Mouse (Mus musculus): ENCODE results near the gene Tspyl4. TPM values are rescaled to one million over a fixed set of nuclear protein-coding genes. Genes with fewer than 3 reads are reported as not detected.
A peak's percentile ranks its signal among the peaks of the same experiment; 100 is the strongest.

Gene Tspyl4
- polyA plus RNA-seq, 1 experiment from 2014 or later = 10.7 TPM

DNA sequence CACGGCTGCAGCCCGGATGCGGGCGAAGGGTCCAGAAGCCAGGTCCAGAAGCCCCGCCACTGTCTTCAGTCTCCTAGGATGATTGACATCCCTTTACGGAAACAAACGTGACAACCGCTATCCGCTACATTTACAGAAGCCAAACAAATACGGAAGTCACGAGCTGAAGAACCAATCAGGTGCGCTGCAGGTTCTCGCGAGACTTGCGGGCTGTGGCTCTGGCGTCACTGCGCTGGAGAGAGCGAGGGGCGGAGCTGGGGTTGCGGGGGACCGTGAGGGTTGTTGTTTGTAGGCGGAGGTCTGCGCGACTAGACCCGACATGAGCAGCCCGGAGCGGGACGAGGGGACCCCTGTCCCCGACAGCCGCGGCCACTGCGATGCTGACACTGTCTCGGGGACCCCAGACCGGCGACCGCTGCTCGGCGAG is 15.3 kb upstream of the Tspyl4 start, which contains the start of gene Tspyl1:
Gene Tspyl1, plus strand, starts transcription at position 229 of the 427 bp plus-strand sequence.
- 0% methylated on average over 38 of the region's 38 CpGs for WGBS
- Histone ChIP-seq H3K36me3 (ENCODE audit: insufficient read depth, low read length) (peaks cover under 1% of the 10 kb centered on the region; the same call in 1 of the 2 replicates), H3K27ac (ENCODE audit: low read length) (peak within 1 kb of the TSS; percentile 76), H3K9ac (replicated peaks; ENCODE audit: low read length) (peak within 1 kb of the TSS; percentile 97), H3K4me3 (ENCODE audit: low read length) (peak within 1 kb of the TSS; percentile 98), H3K4me2 (replicated peaks; ENCODE audit: low read depth, low read length) (peak within 1 kb of the TSS; percentile 90), H3K9me3 (ENCODE audit: low read length) (no peaks in the 10 kb centered on the region), H3K27me3 (ENCODE audit: insufficient read depth, low read length) (no peaks in the 10 kb centered on the region), H3K4me1 (ENCODE audit: insufficient read depth, low read length) (peaks cover 18% of the 10 kb centered on the region)
- peak; percentile 99 for ATAC-seq (ENCODE audit: low FRiP score, low TSS enrichment)

DNA sequence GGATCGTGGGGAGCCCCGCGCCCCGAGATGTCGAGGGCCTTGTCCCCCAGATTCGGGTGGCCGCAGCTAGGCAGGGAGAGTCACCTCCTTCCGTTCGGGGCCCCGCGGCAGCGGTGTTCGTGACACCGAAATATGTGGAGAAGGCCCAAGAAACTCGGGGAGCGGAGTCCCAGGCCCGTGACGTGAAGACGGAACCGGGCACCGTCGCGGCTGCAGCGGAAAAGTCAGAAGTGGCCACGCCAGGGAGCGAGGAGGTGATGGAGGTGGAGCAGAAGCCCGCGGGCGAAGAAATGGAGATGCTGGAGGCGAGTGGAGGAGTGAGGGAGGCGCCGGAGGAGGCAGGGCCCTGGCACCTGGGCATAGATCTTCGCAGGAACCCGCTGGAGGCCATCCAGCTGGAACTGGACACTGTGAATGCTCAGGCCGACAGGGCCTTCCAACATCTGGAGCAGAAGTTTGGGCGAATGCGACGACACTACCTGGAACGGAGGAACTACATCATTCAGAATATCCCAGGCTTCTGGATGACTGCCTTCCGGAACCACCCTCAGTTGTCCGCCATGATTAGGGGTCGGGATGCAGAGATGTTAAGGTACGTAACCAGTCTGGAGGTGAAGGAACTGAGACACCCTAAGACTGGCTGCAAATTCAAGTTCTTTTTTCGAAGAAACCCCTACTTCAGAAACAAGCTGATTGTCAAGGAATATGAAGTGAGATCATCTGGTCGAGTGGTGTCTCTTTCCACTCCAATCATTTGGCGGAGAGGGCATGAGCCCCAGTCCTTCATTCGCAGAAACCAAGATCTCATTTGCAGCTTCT is 14.6 kb upstream of the Tspyl4 start:
- Histone ChIP-seq H3K4me2 (replicated peaks; ENCODE audit: low read depth, low read length) (peak overlapping the region; percentile 90), H3K9me3 (ENCODE audit: low read length) (no peaks in the 10 kb centered on the region), H3K4me3 (ENCODE audit: low read length) (peak overlapping the region; percentile 98), H3K36me3 (ENCODE audit: insufficient read depth, low read length) (peaks cover 5% of the 10 kb centered on the region; the same call in 1 of the 2 replicates), H3K9ac (replicated peaks; ENCODE audit: low read length) (peak overlapping the region; percentile 97), H3K27me3 (ENCODE audit: insufficient read depth, low read length) (no peaks in the 10 kb centered on the region), H3K27ac (ENCODE audit: low read length) (peak overlapping the region; percentile 76), H3K4me1 (ENCODE audit: insufficient read depth, low read length) (peaks cover 18% of the 10 kb centered on the region)
- peak; percentile 57 for ATAC-seq (ENCODE audit: low FRiP score, low TSS enrichment)
- 3% methylated on average over 46 of the region's 47 CpGs for WGBS

DNA sequence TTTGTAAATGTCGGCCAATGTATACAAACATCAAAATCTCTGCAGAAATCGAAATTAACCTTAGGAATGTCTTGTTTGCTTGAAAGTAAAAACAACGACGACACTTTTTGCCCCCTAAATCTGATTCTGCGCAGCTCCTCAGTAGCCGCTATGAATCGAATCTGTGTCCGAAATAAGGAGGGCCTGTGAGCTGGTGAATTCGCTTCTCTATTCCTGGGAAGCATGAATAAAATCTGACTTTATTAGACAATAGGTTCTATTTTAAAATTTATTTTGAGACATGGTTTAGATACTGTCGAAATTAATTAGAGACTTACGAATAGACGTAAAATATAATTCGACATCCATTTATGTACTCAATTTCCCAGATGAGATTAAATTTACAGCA is 337 bp upstream of the Tspyl4 start:
- Histone ChIP-seq H3K4me3 (ENCODE audit: low read length) (peak overlapping the region; percentile 77), H3K27me3 (ENCODE audit: insufficient read depth, low read length) (no peaks in the 10 kb centered on the region), H3K9ac (replicated peaks; ENCODE audit: low read length) (peak overlapping the region; percentile 59), H3K36me3 (ENCODE audit: insufficient read depth, low read length) (no peaks in the 10 kb centered on the region), H3K4me1 (ENCODE audit: insufficient read depth, low read length) (peaks cover 24% of the 10 kb centered on the region), H3K4me2 (replicated peaks; ENCODE audit: low read depth, low read length) (peak overlapping the region; percentile 94), H3K27ac (ENCODE audit: low read length) (no peak overlapping the region), H3K9me3 (ENCODE audit: low read length) (no peaks in the 10 kb centered on the region)
- 6% methylated on average over 13 of the region's 13 CpGs for WGBS
- no peak for ATAC-seq (ENCODE audit: low FRiP score, low TSS enrichment)

DNA sequence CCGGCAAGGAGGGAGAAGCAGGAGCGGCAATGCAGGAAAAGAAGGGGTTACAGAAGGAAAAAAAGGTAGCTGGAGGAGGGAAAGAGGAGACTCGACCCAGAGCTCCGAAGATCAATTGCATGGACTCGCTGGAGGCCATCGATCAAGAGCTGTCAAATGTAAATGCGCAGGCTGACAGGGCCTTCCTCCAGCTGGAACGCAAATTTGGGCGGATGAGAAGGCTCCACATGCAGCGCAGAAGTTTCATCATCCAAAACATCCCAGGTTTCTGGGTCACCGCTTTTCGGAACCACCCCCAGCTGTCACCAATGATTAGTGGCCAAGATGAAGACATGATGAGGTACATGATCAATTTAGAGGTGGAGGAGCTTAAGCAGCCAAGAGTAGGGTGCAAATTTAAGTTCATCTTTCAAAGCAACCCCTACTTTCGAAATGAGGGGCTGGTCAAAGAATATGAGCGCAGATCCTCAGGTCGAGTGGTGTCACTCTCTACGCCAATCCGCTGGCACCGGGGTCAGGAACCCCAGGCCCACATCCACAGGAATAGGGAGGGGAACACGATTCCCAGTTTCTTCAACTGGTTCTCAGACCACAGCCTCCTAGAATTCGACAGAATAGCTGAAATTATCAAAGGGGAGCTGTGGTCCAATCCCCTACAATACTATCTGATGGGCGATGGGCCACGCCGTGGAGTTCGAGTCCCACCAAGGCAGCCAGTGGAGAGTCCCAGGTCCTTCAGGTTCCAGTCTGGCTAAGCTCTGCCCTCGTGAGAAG is 925 bp downstream of the Tspyl4 start:
- H3K36me3 ChIP-seq (ENCODE audit: insufficient read depth, low read length) = no peaks in the 10 kb centered on the region
- no peak overlapping the region for H3K27ac ChIP-seq (ENCODE audit: low read length)
- peak overlapping the region; percentile 72 for H3K9ac ChIP-seq (replicated peaks; ENCODE audit: low read length)
- WGBS = 42% methylated on average over 25 of the region's 25 CpGs
- ATAC-seq (ENCODE audit: low FRiP score, low TSS enrichment) = peak; percentile 24; the same call in 1 of the 2 replicates
- peaks cover 24% of the 10 kb centered on the region for H3K4me1 ChIP-seq (ENCODE audit: insufficient read depth, low read length)
- H3K27me3 ChIP-seq (ENCODE audit: insufficient read depth, low read length) = no peaks in the 10 kb centered on the region
- peak overlapping the region; percentile 94 for H3K4me2 ChIP-seq (replicated peaks; ENCODE audit: low read depth, low read length)
- H3K9me3 ChIP-seq (ENCODE audit: low read length) = no peaks in the 10 kb centered on the region
- H3K4me3 ChIP-seq (ENCODE audit: low read length) = peak overlapping the region; percentile 77

DNA sequence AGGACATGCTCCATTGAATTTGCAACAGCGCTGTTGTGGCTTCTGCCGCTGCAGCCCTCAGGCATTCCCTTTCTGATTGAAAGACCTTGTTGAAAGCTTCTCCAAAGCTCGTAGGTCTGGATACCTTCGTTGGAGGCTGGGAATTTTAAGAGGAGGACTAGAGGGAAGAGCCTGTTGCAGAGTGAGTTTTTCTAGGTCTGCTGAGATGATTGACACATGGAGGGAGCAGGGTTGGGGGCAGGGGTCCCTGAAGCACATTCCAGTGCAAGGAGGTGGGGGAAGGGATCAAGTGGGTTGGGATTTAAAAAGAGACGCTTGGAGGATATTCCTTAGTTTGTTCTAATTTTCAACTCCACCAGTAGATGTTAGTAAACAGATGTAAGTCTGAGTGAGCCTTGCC is 3.1 kb downstream of the Tspyl4 start:
- H3K4me1 ChIP-seq (ENCODE audit: insufficient read depth, low read length) = peaks cover 24% of the 10 kb centered on the region
- H3K9me3 ChIP-seq (ENCODE audit: low read length) = no peaks in the 10 kb centered on the region
- no peak for ATAC-seq (ENCODE audit: low FRiP score, low TSS enrichment)
- no peaks in the 10 kb centered on the region for H3K36me3 ChIP-seq (ENCODE audit: insufficient read depth, low read length)
- no peaks in the 10 kb centered on the region for H3K27me3 ChIP-seq (ENCODE audit: insufficient read depth, low read length)
- 44% methylated on average over 5 of the region's 5 CpGs for WGBS
- peak overlapping the region; percentile 31 for H3K4me2 ChIP-seq (replicated peaks; ENCODE audit: low read depth, low read length)
- no peak overlapping the region for H3K27ac ChIP-seq (ENCODE audit: low read length)
- no peak overlapping the region for H3K9ac ChIP-seq (replicated peaks; ENCODE audit: low read length)
- no peak overlapping the region for H3K4me3 ChIP-seq (ENCODE audit: low read length)

DNA sequence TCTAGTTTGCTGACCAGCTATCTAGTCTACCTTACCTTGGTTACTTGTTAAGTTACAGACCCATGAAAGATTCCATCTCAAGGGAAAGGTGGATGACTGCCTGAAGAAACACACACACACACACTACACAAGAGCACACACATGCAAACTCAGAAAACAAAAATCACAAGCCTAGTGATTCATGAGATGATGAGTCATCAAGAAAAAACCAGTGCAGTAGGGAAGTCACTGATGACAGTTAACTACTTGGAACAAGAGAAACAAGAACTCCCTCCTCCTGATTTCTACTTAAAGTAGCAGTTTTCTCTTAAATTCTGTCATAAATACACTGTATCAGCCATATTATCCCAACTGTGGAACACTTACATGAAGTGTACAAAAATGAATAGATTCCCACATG is 9.8 kb downstream of the Tspyl4 start:
- H3K4me1 ChIP-seq (ENCODE audit: insufficient read depth, low read length) = no peaks in the 10 kb centered on the region

DNA sequence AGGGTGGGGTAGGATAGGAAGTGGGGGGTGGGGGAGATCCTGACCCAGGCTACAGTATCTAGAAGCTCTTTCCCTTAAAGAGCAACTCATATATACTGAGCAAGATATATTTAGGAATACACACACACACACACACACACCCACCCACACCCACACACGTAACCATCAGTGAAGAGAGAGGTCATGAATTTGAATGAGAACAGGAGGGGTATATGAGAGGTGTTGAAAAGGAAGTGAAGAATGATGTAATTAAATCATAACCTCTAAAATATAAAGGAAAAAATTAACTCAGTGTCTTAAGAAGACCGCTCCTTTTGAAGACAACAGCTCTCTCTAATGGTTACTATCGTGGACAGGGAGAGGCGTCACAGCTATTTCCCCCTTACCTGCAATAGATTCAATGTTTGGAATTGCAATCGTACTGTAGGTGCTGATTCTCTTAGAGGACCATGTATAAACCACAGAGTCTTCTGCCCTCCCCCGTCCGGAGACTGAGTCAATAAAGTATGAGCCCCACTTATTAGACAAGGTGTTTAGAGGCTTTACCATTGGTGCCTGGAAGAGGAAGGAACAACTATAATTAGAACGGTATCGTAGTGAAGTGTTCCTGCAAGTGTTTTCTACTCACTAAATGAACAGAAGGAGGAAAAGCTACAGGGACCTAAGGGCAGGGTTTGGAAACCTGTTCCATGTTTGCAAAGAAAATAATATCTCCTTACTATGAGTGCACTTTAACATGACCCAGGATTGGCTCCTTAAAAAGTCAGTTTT is 12.9 kb downstream of the Tspyl4 start:
- H3K36me3 ChIP-seq (ENCODE audit: insufficient read depth, low read length) = no peaks in the 10 kb centered on the region
- H3K9ac ChIP-seq (replicated peaks; ENCODE audit: low read length) = no peak overlapping the region
- no peak for ATAC-seq (ENCODE audit: low FRiP score, low TSS enrichment)
- H3K27me3 ChIP-seq (ENCODE audit: insufficient read depth, low read length) = no peaks in the 10 kb centered on the region
- WGBS = 90% methylated on average over 9 of the region's 9 CpGs
- no peak overlapping the region for H3K27ac ChIP-seq (ENCODE audit: low read length)
- no peaks in the 10 kb centered on the region for H3K9me3 ChIP-seq (ENCODE audit: low read length)
- no peak overlapping the region for H3K4me3 ChIP-seq (ENCODE audit: low read length)
- H3K4me2 ChIP-seq (replicated peaks; ENCODE audit: low read depth, low read length) = no peak overlapping the region
- no peaks in the 10 kb centered on the region for H3K4me1 ChIP-seq (ENCODE audit: insufficient read depth, low read length)

More for the DNA sequence above, 9.8 kb downstream of the Tspyl4 start:
- Histone ChIP-seq H3K36me3 (ENCODE audit: insufficient read depth, low read length) (no peaks in the 10 kb centered on the region), H3K27ac (ENCODE audit: low read length) (no peak overlapping the region), H3K27me3 (ENCODE audit: insufficient read depth, low read length) (no peaks in the 10 kb centered on the region), H3K9me3 (ENCODE audit: low read length) (no peaks in the 10 kb centered on the region), H3K4me3 (ENCODE audit: low read length) (no peak overlapping the region), H3K9ac (replicated peaks; ENCODE audit: low read length) (no peak overlapping the region), H3K4me2 (replicated peaks; ENCODE audit: low read depth, low read length) (no peak overlapping the region)
- no peak for ATAC-seq (ENCODE audit: low FRiP score, low TSS enrichment)

DNA sequence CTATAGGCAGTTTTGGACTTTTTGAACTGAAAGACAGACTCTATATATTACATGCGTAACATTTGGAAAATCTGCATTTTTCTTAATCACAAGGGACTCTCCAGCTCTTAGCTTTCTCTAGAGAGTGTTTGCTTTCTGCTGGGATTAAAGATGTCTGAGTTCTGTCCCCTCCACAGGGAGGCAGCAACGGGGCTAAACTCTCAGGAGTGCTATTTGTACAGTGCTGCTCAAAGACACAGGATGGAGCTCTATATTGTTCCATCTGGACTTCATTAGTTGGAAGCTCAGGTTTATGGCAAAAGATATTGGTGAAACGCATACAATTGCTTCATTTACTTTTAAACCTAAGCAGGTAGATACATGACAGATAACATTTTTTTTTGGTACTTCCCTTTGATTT is 15.3 kb downstream of the Tspyl4 start:
- H3K4me1 ChIP-seq (ENCODE audit: insufficient read depth, low read length) = peaks cover 7% of the 10 kb centered on the region; the same call in 1 of the 2 replicates
- no peak overlapping the region for H3K27ac ChIP-seq (ENCODE audit: low read length)
- no peaks in the 10 kb centered on the region for H3K36me3 ChIP-seq (ENCODE audit: insufficient read depth, low read length)
- H3K9me3 ChIP-seq (ENCODE audit: low read length) = no peaks in the 10 kb centered on the region
- no peak overlapping the region for H3K9ac ChIP-seq (replicated peaks; ENCODE audit: low read length)
- no peak overlapping the region for H3K4me2 ChIP-seq (replicated peaks; ENCODE audit: low read depth, low read length)
- H3K27me3 ChIP-seq (ENCODE audit: insufficient read depth, low read length) = no peaks in the 10 kb centered on the region
- ATAC-seq (ENCODE audit: low FRiP score, low TSS enrichment) = no peak
- no peak overlapping the region for H3K4me3 ChIP-seq (ENCODE audit: low read length)
- WGBS = 74% methylated on average over 3 of the region's 3 CpGs

DNA sequence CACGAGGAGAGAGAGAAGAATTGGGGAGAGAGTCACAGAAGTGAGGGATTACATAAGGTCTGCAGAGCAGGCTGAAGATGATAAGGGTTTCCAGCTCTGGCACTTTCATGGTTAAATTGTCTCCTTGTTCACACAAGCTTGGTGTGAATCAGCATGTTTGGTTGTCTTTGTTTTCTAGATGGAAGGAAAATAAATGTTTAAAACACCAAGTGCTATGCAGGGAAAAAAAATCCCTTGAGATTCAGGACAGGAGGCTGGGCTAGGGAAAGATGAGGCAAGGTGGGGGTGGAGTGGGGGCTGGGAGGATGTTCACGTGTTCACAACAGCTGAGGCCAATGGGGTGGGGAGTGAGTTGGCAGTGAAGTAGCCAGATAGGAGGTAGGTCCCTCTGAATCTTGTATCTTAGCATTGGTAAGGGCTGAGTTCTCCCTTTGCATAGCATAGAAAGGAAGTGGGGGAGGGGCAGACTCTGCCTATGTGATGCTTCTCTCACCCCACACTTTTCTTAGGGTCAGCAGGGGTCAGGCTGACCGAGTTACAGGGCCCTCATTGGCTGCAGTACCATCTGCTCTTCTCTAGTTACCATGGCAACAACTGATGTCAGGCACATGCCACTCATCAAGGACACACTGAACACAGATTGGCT is 19.5 kb downstream of the Tspyl4 start:
- peak; percentile 70; the same call in 1 of the 2 replicates for ATAC-seq (ENCODE audit: low FRiP score, low TSS enrichment)
- Histone ChIP-seq H3K36me3 (ENCODE audit: insufficient read depth, low read length) (no peaks in the 10 kb centered on the region), H3K9ac (replicated peaks; ENCODE audit: low read length) (no peak overlapping the region), H3K9me3 (ENCODE audit: low read length) (no peaks in the 10 kb centered on the region), H3K4me1 (ENCODE audit: insufficient read depth, low read length) (peaks cover 7% of the 10 kb centered on the region; the same call in 1 of the 2 replicates), H3K27ac (ENCODE audit: low read length) (no peak overlapping the region), H3K27me3 (ENCODE audit: insufficient read depth, low read length) (no peaks in the 10 kb centered on the region), H3K4me3 (ENCODE audit: low read length) (no peak overlapping the region), H3K4me2 (replicated peaks; ENCODE audit: low read depth, low read length) (no peak overlapping the region)
- 2% methylated on average over 3 of the region's 3 CpGs for WGBS

Measured in kidney, embryonic 16.5 days (tissue).